Mouse (Mus musculus) midbrain, embryonic 16.5 days (tissue): ENCODE data around the gene Rad51b. TPM values are rescaled to one million over a fixed set of nuclear protein-coding genes. Genes with fewer than 3 reads are reported as not detected.

Source experiments
- ATAC-seq: fragments of 200-750 bp; cut with Nextera tagmentation; 2 replicates; pipeline ENCODE4 v1.8.0; 2017; ENCODE audit warnings: moderate TSS enrichment
- H3K27ac ChIP-seq: fragments of 300-500 bp; sonication (generic); 2 replicates; pipeline ENCODE4 v1.5.1; 2014; ENCODE audit warnings: mild to moderate bottlenecking, low read length, mixed read lengths
- H3K27me3 ChIP-seq: fragments of 300-500 bp; sonication (generic); 2 replicates; pipeline ENCODE4 v1.6.1; 2014; ENCODE audit warnings: low read depth, low read length, mixed read lengths; ENCODE audit not compliant: control insufficient read depth, insufficient read depth
- H3K36me3 ChIP-seq: fragments of 300-500 bp; sonication (generic); 2 replicates; pipeline ENCODE4 v1.6.1; 2014; ENCODE audit warnings: mild to moderate bottlenecking, low read length, moderate library complexity, mixed read lengths; ENCODE audit not compliant: control insufficient read depth, insufficient read depth
- H3K4me1 ChIP-seq: fragments of 300-500 bp; sonication (generic); 2 replicates; pipeline ENCODE4 v1.6.1; 2014; ENCODE audit warnings: mild to moderate bottlenecking, low read length, mixed read lengths; ENCODE audit not compliant: control insufficient read depth, insufficient read depth
- H3K4me2 ChIP-seq: fragments of 300-500 bp; sonication (generic); 2 replicates; pipeline ENCODE4 v1.6.1; 2014; ENCODE audit warnings: mild to moderate bottlenecking, low read length, mixed read lengths
- H3K4me3 ChIP-seq: fragments of 300-500 bp; sonication (generic); 2 replicates; pipeline ENCODE4 v1.5.1; 2014; ENCODE audit warnings: low read depth, mild to moderate bottlenecking, low read length, moderate library complexity, mixed read lengths
- H3K9ac ChIP-seq: fragments of 300-500 bp; sonication (generic); 2 replicates; pipeline ENCODE4 v1.6.1; 2014; ENCODE audit warnings: low read depth, low read length, mixed read lengths
- H3K9me3 ChIP-seq: fragments of 300-500 bp; sonication (generic); replicated peaks from 2 replicates; pipeline ENCODE4 v1.6.1; 2014; ENCODE audit warnings: mild to moderate bottlenecking, low read length, mixed read lengths; ENCODE audit not compliant: control insufficient read depth, poor library complexity, severe bottlenecking
- WGBS: fragments of 180-500 bp; shearing (Covaris S2); extraction: QIAGEN DNeasy Blood & Tissue Kit; methylation state at CpG from one replicate; pipeline ENCODE4 v1.1.7; 2014; 5-methylcytosine and 5-hydroxymethylcytosine counted together
- polyA plus RNA-seq: library from polyadenylated mRNA; unstranded; fragments of >200 nt; fragmentation: Nextera tagmentation; extraction: Ambion mirVana; gene quantifications from 2 replicates; pipeline ENCODE4 v1.2.1, GENCODE M21; 2015

The Rad51b gene
- polyA plus RNA-seq, 1 experiment from 2014 or later, result 1.5 TPM

- H3K27me3 ChIP-seq, result no peaks in the 10 kb centered on the region
- H3K9me3 ChIP-seq, result no peaks in the 10 kb centered on the region
- H3K36me3 ChIP-seq, result no peaks in the 10 kb centered on the region
- no peak overlapping the region for H3K4me2 ChIP-seq
- H3K27ac ChIP-seq, result no peak overlapping the region
- 42% methylated on average over 8 of the region's 8 CpGs for WGBS
- no peak overlapping the region for H3K4me3 ChIP-seq
- no peak for ATAC-seq
- peaks cover 17% of the 10 kb centered on the region for H3K4me1 ChIP-seq
- H3K9ac ChIP-seq, result no peak overlapping the region
Observed at GRCm38 (mm10) chr12:79703555-79703954, 406.5 kb downstream of the Rad51b start.

- Histone ChIP-seq H3K36me3 (no peaks in the 10 kb centered on the region), H3K9ac (no peak overlapping the region), H3K4me1 (peaks cover 18% of the 10 kb centered on the region), H3K27ac (no peak overlapping the region), H3K4me2 (no peak overlapping the region), H3K9me3 (no peaks in the 10 kb centered on the region), H3K4me3 (no peak overlapping the region), H3K27me3 (no peaks in the 10 kb centered on the region)
- ATAC-seq, result no peak
- WGBS, result 41% methylated on average over 11 of the region's 11 CpGs
Observed at GRCm38 (mm10) chr12:79705501-79706266, 408.6 kb downstream of the Rad51b start.

- Histone ChIP-seq H3K4me3 (no peak overlapping the region), H3K36me3 (no peaks in the 10 kb centered on the region), H3K9ac (no peak overlapping the region), H3K4me2 (no peak overlapping the region), H3K4me1 (peaks cover 18% of the 10 kb centered on the region), H3K27ac (no peak overlapping the region), H3K27me3 (no peaks in the 10 kb centered on the region), H3K9me3 (no peaks in the 10 kb centered on the region)
- ATAC-seq, result no peak; the same call in 1 of the 2 replicates
- WGBS, result 58% methylated on average over 9 of the region's 9 CpGs
Observed at GRCm38 (mm10) chr12:79707565-79708422, 410.7 kb downstream of the Rad51b start.

GRCm38 (mm10) chr12:79708423-79708733 lies 411.3 kb downstream of the Rad51b start:
- Histone ChIP-seq H3K4me3 (no peak overlapping the region), H3K9ac (no peak overlapping the region), H3K9me3 (no peaks in the 10 kb centered on the region), H3K27ac (no peak overlapping the region), H3K4me1 (peaks cover 18% of the 10 kb centered on the region), H3K27me3 (no peaks in the 10 kb centered on the region), H3K36me3 (no peaks in the 10 kb centered on the region), H3K4me2 (no peak overlapping the region)
- WGBS, result 67% methylated on average over 5 of the region's 5 CpGs
- ATAC-seq, result peak; percentile 39; the same call in 1 of the 2 replicates

GRCm38 (mm10) chr12:79713286-79713685 lies 416.2 kb downstream of the Rad51b start:
- Histone ChIP-seq H3K4me2 (no peak overlapping the region), H3K36me3 (no peaks in the 10 kb centered on the region), H3K27me3 (no peaks in the 10 kb centered on the region), H3K9ac (no peak overlapping the region), H3K27ac (no peak overlapping the region), H3K4me3 (no peak overlapping the region), H3K9me3 (no peaks in the 10 kb centered on the region), H3K4me1 (peaks cover 3% of the 10 kb centered on the region; the same call in 1 of the 2 replicates)
- no peak; the same call in 1 of the 2 replicates for ATAC-seq

- Histone ChIP-seq H3K9me3 (no peaks in the 10 kb centered on the region), H3K27me3 (no peaks in the 10 kb centered on the region), H3K36me3 (no peaks in the 10 kb centered on the region), H3K4me1 (no peaks in the 10 kb centered on the region; the same call in 1 of the 2 replicates), H3K4me2 (no peak overlapping the region), H3K4me3 (no peak overlapping the region), H3K27ac (no peak overlapping the region), H3K9ac (no peak overlapping the region)
- ATAC-seq, result no peak
- 56% methylated on average over 6 of the region's 6 CpGs for WGBS
Observed at GRCm38 (mm10) chr12:79714484-79714883, 417.4 kb downstream of the Rad51b start.

- Histone ChIP-seq H3K4me1 (no peaks in the 10 kb centered on the region; the same call in 1 of the 2 replicates), H3K27ac (peak overlapping the region; percentile 1; the same call in 1 of the 2 replicates), H3K4me3 (no peak overlapping the region), H3K27me3 (no peaks in the 10 kb centered on the region), H3K9ac (no peak overlapping the region; the same call in 1 of the 2 replicates), H3K9me3 (no peaks in the 10 kb centered on the region), H3K4me2 (no peak overlapping the region), H3K36me3 (no peaks in the 10 kb centered on the region)
- peak; percentile 41; the same call in 1 of the 2 replicates for ATAC-seq
- WGBS, result 16% methylated on average over 12 of the region's 12 CpGs
Observed at GRCm38 (mm10) chr12:79715506-79716345, 418.6 kb downstream of the Rad51b start.

- WGBS, result 9% methylated on average over 10 of the region's 10 CpGs
Observed at GRCm38 (mm10) chr12:79719091-79719846, 422.2 kb downstream of the Rad51b start.

More at GRCm38 (mm10) chr12:79719091-79719846, 422.2 kb downstream of the Rad51b start:
- Histone ChIP-seq H3K4me2 (no peak overlapping the region), H3K27ac (peak overlapping the region; percentile 77), H3K9ac (no peak overlapping the region), H3K27me3 (no peaks in the 10 kb centered on the region), H3K9me3 (no peaks in the 10 kb centered on the region), H3K36me3 (no peaks in the 10 kb centered on the region), H3K4me1 (no peaks in the 10 kb centered on the region; the same call in 1 of the 2 replicates), H3K4me3 (no peak overlapping the region)
- ATAC-seq, result peak; percentile 90
